Mouse (Mus musculus) thymus, postnatal 36 days (tissue): ENCODE data around the gene Ier2.
A peak's percentile ranks its signal among the peaks of the same experiment; 100 is the strongest.

ENCODE experiments used
- DNase-seq, 2 experiments: peaks; one replicate each; pipeline ENCODE4 v3.0.0; 2022; ENCODE audit warnings: mixed read lengths in 2 of 2

Gene Ier2

GRCm38 (mm10) chr8:84662581-84663065, at the start of gene Ier2:
Gene Ier2 (minus strand): TSS chr8:84662852.
- peak; percentile 89 to 91 for DNase-seq

- no peak for DNase-seq
Observed at GRCm38 (mm10) chr8:84711933-84712758, 49.5 kb upstream of the Ier2 start.

GRCm38 (mm10) chr8:84711312-84711711, 48.7 kb upstream of the Ier2 start:
- no peak for DNase-seq

GRCm38 (mm10) chr8:84709931-84710330, 47.3 kb upstream of the Ier2 start:
- no peak for DNase-seq

GRCm38 (mm10) chr8:84708774-84709475, 46.3 kb upstream of the Ier2 start:
- peak; percentile 80 to 81 for DNase-seq

GRCm38 (mm10) chr8:84708071-84708541, 45.5 kb upstream of the Ier2 start:
- DNase-seq, result no peak

GRCm38 (mm10) chr8:84707267-84707883, 44.7 kb upstream of the Ier2 start:
- DNase-seq, result peak; percentile 38 to 68

- DNase-seq, result peak; percentile 12 to 30
Observed at GRCm38 (mm10) chr8:84706610-84707266, 44.1 kb upstream of the Ier2 start.

GRCm38 (mm10) chr8:84705960-84706359, 43.3 kb upstream of the Ier2 start:
- no peak for DNase-seq

- DNase-seq, result peak; percentile 25 to 49
Observed at GRCm38 (mm10) chr8:84704867-84705831, 42.5 kb upstream of the Ier2 start.

GRCm38 (mm10) chr8:84704356-84704755, 41.7 kb upstream of the Ier2 start:
- peak; percentile 85 to 88 for DNase-seq

- DNase-seq, result peak; percentile 56 to 65
Observed at GRCm38 (mm10) chr8:84703466-84704249, 41.0 kb upstream of the Ier2 start.

GRCm38 (mm10) chr8:84702963-84703465, 40.4 kb upstream of the Ier2 start:
- DNase-seq, result no peak

- peak in 1 of 2 experiments; percentile 21 for DNase-seq
Observed at GRCm38 (mm10) chr8:84702561-84702960, 39.9 kb upstream of the Ier2 start.

- DNase-seq, result peak; percentile 45 to 55
Observed at GRCm38 (mm10) chr8:84700941-84701911, 38.6 kb upstream of the Ier2 start, which contains the start of gene Lyl1. Gene Lyl1 (plus strand): TSS chr8:84701457.

- DNase-seq, result peak in 1 of 2 experiments; percentile 27
Observed at GRCm38 (mm10) chr8:84700526-84700925, 37.9 kb upstream of the Ier2 start.

- peak; percentile 72 to 78 for DNase-seq
Observed at GRCm38 (mm10) chr8:84699861-84700322, 37.2 kb upstream of the Ier2 start.

- peak in 1 of 2 experiments; percentile 24 for DNase-seq
Observed at GRCm38 (mm10) chr8:84698929-84699401, 36.3 kb upstream of the Ier2 start.

- DNase-seq, result no peak
Observed at GRCm38 (mm10) chr8:84698288-84698687, 35.6 kb upstream of the Ier2 start.
